Mouse (Mus musculus): Measurements from ENCODE around the gene Slc13a4. TPM values are rescaled to one million over a fixed set of nuclear protein-coding genes. Genes with fewer than 3 reads are reported as not detected.

Slc13a4 gene
- polyA plus RNA-seq, 1 experiment: not detected

GRCm38 (mm10) chr6:35259526-35259925, 48.4 kb downstream of the Slc13a4 start:
- 71% methylated on average over 5 of the region's 5 CpGs for WGBS
- no peaks in the 10 kb centered on the region for H3K27me3 ChIP-seq (ENCODE audit: control insufficient read depth, insufficient read depth, low read length)
- peaks cover 14% of the 10 kb centered on the region for H3K36me3 ChIP-seq (ENCODE audit: control insufficient read depth, insufficient read depth, low read length)
- TF ChIP-seq CTCF (IDR thresholded peaks at IDR 0.05; ENCODE audit: extremely low read depth, insufficient read length, insufficient replicate concordance, low read depth, low read length): no peak
- TF ChIP-seq POLR2A (IDR thresholded peaks at IDR 0.05; ENCODE audit: low read depth, low read length): no peak
- H3K4me3 ChIP-seq (ENCODE audit: low read depth, low read length): no peak overlapping the region
- peaks cover 7% of the 10 kb centered on the region for H3K4me1 ChIP-seq (ENCODE audit: control insufficient read depth, insufficient read depth, insufficient read length, low read length)
- no peak overlapping the region for H3K27ac ChIP-seq (ENCODE audit: insufficient read depth, low read depth, low read length)

GRCm38 (mm10) chr6:35258922-35259321, 49.0 kb downstream of the Slc13a4 start:
- Histone ChIP-seq H3K27ac (ENCODE audit: insufficient read depth, low read depth, low read length) (no peak overlapping the region), H3K4me3 (ENCODE audit: low read depth, low read length) (no peak overlapping the region), H3K36me3 (ENCODE audit: control insufficient read depth, insufficient read depth, low read length) (peaks cover 13% of the 10 kb centered on the region), H3K27me3 (ENCODE audit: control insufficient read depth, insufficient read depth, low read length) (no peaks in the 10 kb centered on the region), H3K4me1 (ENCODE audit: control insufficient read depth, insufficient read depth, insufficient read length, low read length) (peaks cover 8% of the 10 kb centered on the region)
- WGBS: 94% methylated on average over 2 of the region's 2 CpGs
- no peak for TF ChIP-seq POLR2A (IDR thresholded peaks at IDR 0.05; ENCODE audit: low read depth, low read length)
- TF ChIP-seq CTCF (IDR thresholded peaks at IDR 0.05; ENCODE audit: extremely low read depth, insufficient read length, insufficient replicate concordance, low read depth, low read length): no peak

GRCm38 (mm10) chr6:35257626-35258190, 50.2 kb downstream of the Slc13a4 start:
- Histone ChIP-seq H3K27ac (ENCODE audit: insufficient read depth, low read depth, low read length) (no peak overlapping the region), H3K4me3 (ENCODE audit: low read depth, low read length) (no peak overlapping the region), H3K27me3 (ENCODE audit: control insufficient read depth, insufficient read depth, low read length) (no peaks in the 10 kb centered on the region), H3K4me1 (ENCODE audit: control insufficient read depth, insufficient read depth, insufficient read length, low read length) (peaks cover 11% of the 10 kb centered on the region), H3K36me3 (ENCODE audit: control insufficient read depth, insufficient read depth, low read length) (peaks cover 11% of the 10 kb centered on the region)
- WGBS: 86% methylated on average over 13 of the region's 13 CpGs
- TF ChIP-seq POLR2A (IDR thresholded peaks at IDR 0.05; ENCODE audit: low read depth, low read length) (no peak), CTCF (IDR thresholded peaks at IDR 0.05; ENCODE audit: extremely low read depth, insufficient read length, insufficient replicate concordance, low read depth, low read length) (no peak)

GRCm38 (mm10) chr6:35256691-35257090, 51.2 kb downstream of the Slc13a4 start:
- Histone ChIP-seq H3K27ac (ENCODE audit: insufficient read depth, low read depth, low read length) (no peak overlapping the region), H3K4me3 (ENCODE audit: low read depth, low read length) (no peak overlapping the region)
- WGBS: 31% methylated on average over 7 of the region's 7 CpGs

GRCm38 (mm10) chr6:35255017-35255416, 52.9 kb downstream of the Slc13a4 start:
- H3K27me3 ChIP-seq (ENCODE audit: control insufficient read depth, insufficient read depth, low read length): no peaks in the 10 kb centered on the region
- no peak overlapping the region for H3K27ac ChIP-seq (ENCODE audit: insufficient read depth, low read depth, low read length)
- 79% methylated on average over 12 of the region's 12 CpGs for WGBS
- H3K36me3 ChIP-seq (ENCODE audit: control insufficient read depth, insufficient read depth, low read length): no peaks in the 10 kb centered on the region
- H3K4me3 ChIP-seq (ENCODE audit: low read depth, low read length): no peak overlapping the region
- peaks cover 14% of the 10 kb centered on the region for H3K4me1 ChIP-seq (ENCODE audit: control insufficient read depth, insufficient read depth, insufficient read length, low read length)
- no peak for TF ChIP-seq CTCF (IDR thresholded peaks at IDR 0.05; ENCODE audit: extremely low read depth, insufficient read length, insufficient replicate concordance, low read depth, low read length)
- TF ChIP-seq POLR2A (IDR thresholded peaks at IDR 0.05; ENCODE audit: low read depth, low read length): no peak

More at GRCm38 (mm10) chr6:35256691-35257090, 51.2 kb downstream of the Slc13a4 start:
- Histone ChIP-seq H3K36me3 (ENCODE audit: control insufficient read depth, insufficient read depth, low read length) (peaks cover 9% of the 10 kb centered on the region), H3K4me1 (ENCODE audit: control insufficient read depth, insufficient read depth, insufficient read length, low read length) (peaks cover 16% of the 10 kb centered on the region), H3K27me3 (ENCODE audit: control insufficient read depth, insufficient read depth, low read length) (no peaks in the 10 kb centered on the region)
- no peak for TF ChIP-seq CTCF (IDR thresholded peaks at IDR 0.05; ENCODE audit: extremely low read depth, insufficient read length, insufficient replicate concordance, low read depth, low read length)
- no peak for TF ChIP-seq POLR2A (IDR thresholded peaks at IDR 0.05; ENCODE audit: low read depth, low read length)

- Histone ChIP-seq H3K27me3 (ENCODE audit: control insufficient read depth, insufficient read depth, low read length) (no peaks in the 10 kb centered on the region), H3K27ac (ENCODE audit: insufficient read depth, low read depth, low read length) (no peak overlapping the region), H3K36me3 (ENCODE audit: control insufficient read depth, insufficient read depth, low read length) (no peaks in the 10 kb centered on the region), H3K4me1 (ENCODE audit: control insufficient read depth, insufficient read depth, insufficient read length, low read length) (peaks cover 14% of the 10 kb centered on the region), H3K4me3 (ENCODE audit: low read depth, low read length) (no peak overlapping the region)
- WGBS: 48% methylated on average over 9 of the region's 9 CpGs
- no peak for TF ChIP-seq POLR2A (IDR thresholded peaks at IDR 0.05; ENCODE audit: low read depth, low read length)
- no peak for TF ChIP-seq CTCF (IDR thresholded peaks at IDR 0.05; ENCODE audit: extremely low read depth, insufficient read length, insufficient replicate concordance, low read depth, low read length)
These were observed 53.6 kb downstream of the Slc13a4 start for GRCm38 (mm10) chr6:35254136-35254904.

GRCm38 (mm10) chr6:35253474-35253873, 54.5 kb downstream of the Slc13a4 start:
- TF ChIP-seq CTCF (IDR thresholded peaks at IDR 0.05; ENCODE audit: extremely low read depth, insufficient read length, insufficient replicate concordance, low read depth, low read length): no peak
- no peak for TF ChIP-seq POLR2A (IDR thresholded peaks at IDR 0.05; ENCODE audit: low read depth, low read length)
- no peaks in the 10 kb centered on the region for H3K27me3 ChIP-seq (ENCODE audit: control insufficient read depth, insufficient read depth, low read length)
- H3K27ac ChIP-seq (ENCODE audit: insufficient read depth, low read depth, low read length): peak overlapping the region; percentile 71; the same call in 1 of the 2 replicates
- H3K36me3 ChIP-seq (ENCODE audit: control insufficient read depth, insufficient read depth, low read length): no peaks in the 10 kb centered on the region
- 36% methylated on average over 5 of the region's 5 CpGs for WGBS
- peaks cover 14% of the 10 kb centered on the region for H3K4me1 ChIP-seq (ENCODE audit: control insufficient read depth, insufficient read depth, insufficient read length, low read length)
- H3K4me3 ChIP-seq (ENCODE audit: low read depth, low read length): no peak overlapping the region

Data from small intestine, adult 2 months (tissue).